In genomic region chr5:36716816-36717215, GRCm38 (mm10) we compare ENCODE assay signal across 24 mouse cellular contexts. TPM values are rescaled to one million over a fixed set of nuclear protein-coding genes. Genes with fewer than 3 reads are reported as not detected.
A peak's percentile ranks its signal among the peaks of the same experiment; 100 is the strongest.
DNase-seq lines count a peak whose midpoint lies in the region; ATAC-seq and TF ChIP-seq lines count a peak whose summit lies in the region.
"Had no signal": no experiment of that assay in that cellular context is flagged by ENCODE, and none has a peak within 500 bp of the region (broad histone marks: within the 10 kb centered on the region; RNA-seq: fewer than 3 reads in every experiment).

No protein-coding gene starts in this region.

- H3K4me1 ChIP-seq in heart, embryonic 10.5 days, result peaks cover 82% of the 10 kb centered on the region
- H3K4me1 ChIP-seq in heart, embryonic 16.5 days (ENCODE audit: control insufficient read depth, insufficient read depth, low read length), result peaks cover 52% of the 10 kb centered on the region
- H3K4me1 ChIP-seq in heart, adult 2 months (ENCODE audit: control insufficient read depth, insufficient read depth, low read length), result peaks cover 15% of the 10 kb centered on the region

- H3K9me3 ChIP-seq in heart, embryonic 10.5 days, result no peaks in the 10 kb centered on the region
- no peaks in the 10 kb centered on the region for H3K9me3 ChIP-seq in heart, embryonic 16.5 days (replicated peaks; ENCODE audit: control insufficient read depth, low read length)
- H3K9me3 ChIP-seq: forebrain, embryonic 10.5 days had no signal

- no peak overlapping the region for H3K4me3 ChIP-seq in heart, embryonic 10.5 days
- no peak overlapping the region for H3K4me3 ChIP-seq in heart, embryonic 16.5 days (ENCODE audit: low read length)
- H3K4me3 ChIP-seq in heart, adult 2 months, result no peak overlapping the region
- H3K4me3 ChIP-seq: forebrain, embryonic 10.5 days had no signal

- H3K4me2 ChIP-seq in heart, embryonic 16.5 days (ENCODE audit: low read depth, low read length), result no peak overlapping the region
- H3K4me2 ChIP-seq: heart, embryonic 11.5 days; hindbrain, embryonic 14.5 days had no signal

- intact Hi-C loops in heart, adult 2 months (cut with DNase I), result no loop called here

- no peak for TF ChIP-seq POLR2A in heart, adult 2 months (IDR thresholded peaks at IDR 0.05; ENCODE audit: insufficient read depth, low read depth, low read length)

- H3K27me3 ChIP-seq in heart, embryonic 10.5 days (ENCODE audit: insufficient read depth, poor library complexity, severe bottlenecking), result no peaks in the 10 kb centered on the region
- no peaks in the 10 kb centered on the region for H3K27me3 ChIP-seq in heart, embryonic 16.5 days (ENCODE audit: control insufficient read depth, insufficient read depth, low read length)
- no peaks in the 10 kb centered on the region for H3K27me3 ChIP-seq in heart, adult 2 months (ENCODE audit: control insufficient read depth, insufficient read depth, low read length)

- DNase-seq in frontal cortex, postnatal 10 days (ENCODE audit: low spot score in 2 of 2), result no peak
- DNase-seq in heart, embryonic 10.5 days (ENCODE audit: low spot score), result no peak
- no peak for DNase-seq in heart, adult 9 months (ENCODE audit: low spot score in 2 of 2)
- no peak for DNase-seq in heart, adult 2 months
- DNase-seq in testis, postnatal 10 days (ENCODE audit: low spot score), result peak; percentile 37
- no peak for DNase-seq in testis, postnatal 14 days (ENCODE audit: low spot score)
- DNase-seq: adrenal gland, adult 8-10 months; adrenal gland, postnatal 25 days; cerebellum, adult 18-20 months; cerebellum, adult 9-10 months; forebrain, postnatal 0 days; gastrocnemius, postnatal 25 days; heart, postnatal 4 days; kidney, adult 18-20 months had no signal

- peak; percentile 53; the same call in 1 of the 2 replicates for ATAC-seq in frontal cortex, adult (ENCODE audit: low TSS enrichment)
- ATAC-seq in heart, embryonic 16.5 days (replicated peaks; ENCODE audit: extremely low read depth, insufficient read depth, low FRiP score), result no peak
- ATAC-seq: activated CD4-positive, CD25-positive, alpha-beta regulatory T cell, adult 4 months; forebrain, embryonic 14.5 days; forebrain, postnatal 0 days; hindbrain, postnatal 0 days; inflammation-experienced regulatory T-cells, adult 6 months; intestine, embryonic 16.5 days had no signal

- no peak for TF ChIP-seq EP300 in heart, adult 2 months (IDR thresholded peaks at IDR 0.05; ENCODE audit: insufficient read depth, low read depth, low read length)

- H3K36me3 ChIP-seq in heart, embryonic 10.5 days, result no peaks in the 10 kb centered on the region
- no peaks in the 10 kb centered on the region for H3K36me3 ChIP-seq in heart, embryonic 16.5 days (ENCODE audit: control insufficient read depth, insufficient read depth)
- no peaks in the 10 kb centered on the region for H3K36me3 ChIP-seq in heart, adult 2 months (ENCODE audit: control insufficient read depth, insufficient read depth, low read length)
- H3K36me3 ChIP-seq: forebrain, embryonic 10.5 days had no signal

- peak overlapping the region; percentile 60; the same call in 1 of the 2 replicates for H3K27ac ChIP-seq in heart, embryonic 10.5 days
- 0 out of 2 replicates have a peak overlapping the region, but pooled peaks have one; percentile 38 for H3K27ac ChIP-seq in heart, embryonic 16.5 days (ENCODE audit: low read length)
- H3K27ac ChIP-seq in heart, adult 2 months, result no peak overlapping the region
- H3K27ac ChIP-seq: forebrain, embryonic 10.5 days; hindbrain, embryonic 14.5 days; hindbrain, postnatal 0 days had no signal

- H3K79me2 ChIP-seq in heart, adult 2 months (replicated peaks; ENCODE audit: control insufficient read depth, insufficient read depth, low read length), result no peaks in the 10 kb centered on the region

- no peak overlapping the region for H3K9ac ChIP-seq in heart, embryonic 16.5 days (ENCODE audit: low read length)
- no peak overlapping the region for H3K9ac ChIP-seq in heart, adult 2 months (ENCODE audit: low read depth, low read length)
- H3K9ac ChIP-seq: forebrain, postnatal 0 days; hindbrain, embryonic 14.5 days had no signal

- TF ChIP-seq CTCF in heart, adult 2 months (IDR thresholded peaks at IDR 0.05), result no peak

- 57% methylated on average over 2 of the region's 2 CpGs for WGBS in heart, embryonic 10.5 days
- WGBS in heart, embryonic 16.5 days, result 48% methylated on average over 2 of the region's 2 CpGs
- 59% methylated on average over 2 of the region's 2 CpGs for WGBS in heart, adult 2 months

RNA-seq across cellular contexts. Expression of gene D5Ertd579e, which starts 21.0 kb away (rescaled TPM):
- 25.5 and 33.7 TPM in 2 replicates for polyA plus RNA-seq in heart, embryonic 10.5 days (2016; fragmentation: Nextera tagmentation; extraction: Ambion mirVana)
- 23.0 and 27.1 TPM in 2 replicates for polyA plus RNA-seq in heart, embryonic 16.5 days (2015; fragmentation: Nextera tagmentation; extraction: Ambion mirVana)
- 100 to 1,000 TPM in 1 of 2 experiments, 10 to 100 TPM in 1; 81.8 to 104 TPM for total RNA-seq in heart, adult 2 months (2021)
- polyA plus RNA-seq in heart, adult 2 months (2012; rRNA removed), result 22.5 and 45.3 TPM in 2 replicates

RNA-seq across cellular contexts. Expression of gene Bloc1s4, which starts 31.6 kb away (rescaled TPM):
- polyA plus RNA-seq in heart, embryonic 10.5 days (2016; fragmentation: Nextera tagmentation; extraction: Ambion mirVana), result 19.5 and 27.1 TPM in 2 replicates
- 21.0 and 21.4 TPM in 2 replicates for polyA plus RNA-seq in heart, embryonic 16.5 days (2015; fragmentation: Nextera tagmentation; extraction: Ambion mirVana)
- total RNA-seq in heart, adult 2 months (2021), result 10 to 100 TPM; 11.1 to 13.5 TPM
- polyA plus RNA-seq in heart, adult 2 months (2012; rRNA removed), result 8.8 and 9.7 TPM in 2 replicates
